Mouse (Mus musculus) right cerebral cortex, adult 2 months (tissue): ENCODE results near the gene Vmp1.

Experiments
- DNase-seq, 2 experiments: peaks; one replicate each; pipeline ENCODE4 v3.0.0; 2021 to 2022; ENCODE audit warnings: low spot score in 2 of 2

Vmp1 gene

GRCm38 (mm10) chr11:86683395-86684125, at the start of gene Vmp1, which contains the start of gene Ptrh2:
Gene Vmp1 (minus strand): TSS chr11:86683836.
Gene Ptrh2 (plus strand): TSS chr11:86683985.
- DNase-seq = peak; percentile 89 to 93

- DNase-seq = no peak
These were observed 47.8 kb upstream of the Vmp1 start for GRCm38 (mm10) chr11:86731443-86731842.

- no peak for DNase-seq
These were observed 42.0 kb upstream of the Vmp1 start for GRCm38 (mm10) chr11:86725607-86726006.

GRCm38 (mm10) chr11:86724982-86725381, 41.3 kb upstream of the Vmp1 start:
- no peak for DNase-seq

GRCm38 (mm10) chr11:86724004-86724403, 40.4 kb upstream of the Vmp1 start:
- DNase-seq = no peak

- no peak for DNase-seq
These were observed 35.8 kb upstream of the Vmp1 start for GRCm38 (mm10) chr11:86719390-86719789.

- DNase-seq = no peak
These were observed 34.7 kb upstream of the Vmp1 start for GRCm38 (mm10) chr11:86718369-86718768.

- no peak for DNase-seq
These were observed 33.9 kb upstream of the Vmp1 start for GRCm38 (mm10) chr11:86717306-86718065.

GRCm38 (mm10) chr11:86714606-86715005, 31.0 kb upstream of the Vmp1 start:
- no peak for DNase-seq

- DNase-seq = no peak
These were observed 17.5 kb upstream of the Vmp1 start for GRCm38 (mm10) chr11:86701151-86701550.

GRCm38 (mm10) chr11:86695461-86695860, 11.8 kb upstream of the Vmp1 start:
- DNase-seq = no peak

GRCm38 (mm10) chr11:86692546-86692945, 8.9 kb upstream of the Vmp1 start:
- no peak for DNase-seq

GRCm38 (mm10) chr11:86691956-86692355, 8.3 kb upstream of the Vmp1 start:
- DNase-seq = no peak

GRCm38 (mm10) chr11:86691482-86691881, 7.8 kb upstream of the Vmp1 start:
- no peak for DNase-seq

- DNase-seq = no peak
These were observed 6.7 kb upstream of the Vmp1 start for GRCm38 (mm10) chr11:86690383-86690782.

- DNase-seq = no peak
These were observed 1.7 kb upstream of the Vmp1 start for GRCm38 (mm10) chr11:86685366-86685765.

- no peak for DNase-seq
These were observed 733 bp upstream of the Vmp1 start for GRCm38 (mm10) chr11:86684126-86685012.

GRCm38 (mm10) chr11:86682861-86683260, 775 bp downstream of the Vmp1 start:
- no peak for DNase-seq

GRCm38 (mm10) chr11:86681423-86681822, 2.2 kb downstream of the Vmp1 start:
- no peak for DNase-seq

- no peak for DNase-seq
These were observed 2.9 kb downstream of the Vmp1 start for GRCm38 (mm10) chr11:86680729-86681128.

- no peak for DNase-seq
These were observed 4.7 kb downstream of the Vmp1 start for GRCm38 (mm10) chr11:86678957-86679356.

GRCm38 (mm10) chr11:86675520-86675919, 8.1 kb downstream of the Vmp1 start:
- no peak for DNase-seq
